Mouse (Mus musculus): ENCODE data around the gene Gm4779. TPM values are rescaled to one million over a fixed set of nuclear protein-coding genes. Genes with fewer than 3 reads are reported as not detected.

Gm4779 gene
- polyA plus RNA-seq (2012; rRNA removed): 0.11 and 0.21 TPM in 2 replicates

GRCm38 (mm10) chrX:101794342-101794741 lies at the start of gene Gm4779, which contains the start of gene 8030474K03Rik:
TSS of gene Gm4779 (minus strand) at chrX:101794423.
TSS of gene 8030474K03Rik (plus strand) at chrX:101794656.

Other genes starting within 250 kb of the Gm4779 start
- 189 and 345 TPM in 2 replicates for gene Ogt, start 154.4 kb downstream of the Gm4779 start, polyA plus RNA-seq (2012; rRNA removed)
- gene Cxcr3, start 60.2 kb downstream of the Gm4779 start, polyA plus RNA-seq (2012; rRNA removed): 0.07 and 0.10 TPM in 2 replicates
- 0.08 and 0.09 TPM in 2 replicates for gene 8030474K03Rik, start 233 bp upstream of the Gm4779 start, polyA plus RNA-seq (2012; rRNA removed)
- gene Nhsl2, start 55.0 kb upstream of the Gm4779 start, polyA plus RNA-seq (2012; rRNA removed): 2.9 and 5.8 TPM in 2 replicates

Data from central nervous system, embryonic 11.5 days (tissue).